Mouse (Mus musculus) G1E (cell line): ENCODE data around the gene Senp5.

Experiments used
- CTCF ChIP-seq: IDR thresholded peaks from 2 replicates; pipeline ENCODE4 v1.5.1; 2012; ENCODE audit warnings: low read depth, low read length, inconsistent platforms, mixed read lengths
- GATA1 ChIP-seq: IDR thresholded peaks from 2 replicates; pipeline ENCODE4 v1.6.1; 2012; ENCODE audit warnings: borderline replicate concordance, low read length, inconsistent platforms, mixed read lengths
- POLR2AphosphoS5 ChIP-seq: IDR thresholded peaks from 2 replicates; pipeline ENCODE4 v1.6.1; 2012; ENCODE audit warnings: low read depth, low read length, inconsistent platforms; ENCODE audit not compliant: insufficient replicate concordance
- TAL1 ChIP-seq: conservative IDR thresholded peaks from 2 replicates; pipeline ENCODE4 v1.6.1; 2012; ENCODE audit warnings: low read depth, low read length, inconsistent platforms, mixed read lengths

DNA sequence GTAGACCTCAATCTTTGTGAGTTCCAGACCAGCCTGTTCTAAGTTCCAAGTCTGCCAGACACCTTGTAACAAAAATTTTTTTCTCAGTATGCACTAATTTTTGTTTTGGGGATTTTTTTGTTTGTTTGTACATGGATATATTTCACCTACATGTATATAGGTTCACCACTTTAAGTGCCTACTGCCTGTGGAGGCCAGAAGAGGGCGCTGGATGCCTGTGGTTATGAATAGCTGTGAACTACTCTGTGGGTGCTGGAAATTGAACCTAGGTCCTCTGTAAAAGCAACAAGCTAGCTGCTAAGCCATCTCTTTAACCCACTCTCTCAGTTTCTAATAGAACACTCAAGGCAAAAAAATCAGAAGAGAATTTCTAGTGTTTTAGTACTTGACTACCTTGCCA, 11.0 kb downstream of the Senp5 start:
- TF ChIP-seq CTCF (no peak), GATA1 (no peak), TAL1 (no peak), POLR2AphosphoS5 (no peak)
